In genomic region chr5:98189181-98190180, GRCm38 (mm10) we compare ENCODE assay signal across 8 mouse cellular contexts. TPM values are rescaled to one million over a fixed set of nuclear protein-coding genes. Genes with fewer than 3 reads are reported as not detected.
A peak's percentile ranks its signal among the peaks of the same experiment; 100 is the strongest.
DNase-seq lines count a peak whose midpoint lies in the region; ATAC-seq and TF ChIP-seq lines count a peak whose summit lies in the region.

No protein-coding gene starts in this region.

- no peaks in the 10 kb centered on the region for H3K36me3 ChIP-seq in lung, postnatal 0 days (ENCODE audit: insufficient read depth, low read length)
- H3K36me3 ChIP-seq in hindbrain, postnatal 0 days (ENCODE audit: insufficient read depth, low read length) = no peaks in the 10 kb centered on the region
- no peaks in the 10 kb centered on the region for H3K36me3 ChIP-seq in stomach, embryonic 15.5 days

- no peak overlapping the region for H3K9ac ChIP-seq in lung, postnatal 0 days (replicated peaks; ENCODE audit: low read depth)
- H3K9ac ChIP-seq in hindbrain, postnatal 0 days (replicated peaks; ENCODE audit: low read length) = no peak overlapping the region
- no peak overlapping the region for H3K9ac ChIP-seq in stomach, embryonic 15.5 days

- H3K9me3 ChIP-seq in lung, postnatal 0 days (ENCODE audit: low read length) = no peaks in the 10 kb centered on the region
- H3K9me3 ChIP-seq in hindbrain, postnatal 0 days (ENCODE audit: low read length) = no peaks in the 10 kb centered on the region
- H3K9me3 ChIP-seq in stomach, embryonic 15.5 days = no peaks in the 10 kb centered on the region

- no peak overlapping the region for H3K27ac ChIP-seq in lung, postnatal 0 days (ENCODE audit: low read length)
- no peak overlapping the region for H3K27ac ChIP-seq in hindbrain, postnatal 0 days
- no peak overlapping the region for H3K27ac ChIP-seq in stomach, embryonic 15.5 days

- peaks cover 37% of the 10 kb centered on the region for H3K27me3 ChIP-seq in lung, postnatal 0 days (replicated peaks; ENCODE audit: insufficient read depth, low read length)
- H3K27me3 ChIP-seq in hindbrain, postnatal 0 days (ENCODE audit: insufficient read depth, low read length) = peaks cover 19% of the 10 kb centered on the region; the same call in 1 of the 2 replicates
- H3K27me3 ChIP-seq in stomach, embryonic 15.5 days (replicated peaks) = peaks cover 61% of the 10 kb centered on the region

- WGBS in lung, postnatal 0 days = 1% methylated on average over 31 of the region's 31 CpGs
- 2% methylated on average over 31 of the region's 31 CpGs for WGBS in hindbrain, postnatal 0 days
- 1% methylated on average over 31 of the region's 31 CpGs for WGBS in stomach, embryonic 15.5 days

- peak; percentile 27 for DNase-seq in embryo, embryonic 10 days (ENCODE audit: low spot score)
- no peak for DNase-seq in embryo, embryonic 9.5 days (ENCODE audit: extremely low spot score)
- peak; percentile 45 for DNase-seq in lung, postnatal 0 days (ENCODE audit: low spot score)
- no peak for DNase-seq in lung, postnatal 36 days
- peak; percentile 54 for DNase-seq in hindbrain, postnatal 0 days (ENCODE audit: low spot score)
- DNase-seq in urinary bladder, adult 2 months (ENCODE audit: low spot score) = no peak

- ATAC-seq in lung, postnatal 0 days = 0 out of 2 replicates have a peak, but pooled peaks have one; percentile 9
- no peak for ATAC-seq in hindbrain, postnatal 0 days
- ATAC-seq in stomach, embryonic 15.5 days (ENCODE audit: insufficient read depth, low FRiP score, low read depth) = no peak
- no peak for ATAC-seq in activated CD4-positive, CD25-positive, alpha-beta regulatory T cell, adult 4 months

- 0 out of 2 replicates have a peak, but pooled peaks cover 6% of the 10 kb centered on the region for H3K4me1 ChIP-seq in lung, postnatal 0 days (ENCODE audit: insufficient read depth, low read depth, low read length)
- H3K4me1 ChIP-seq in hindbrain, postnatal 0 days (ENCODE audit: insufficient read depth, low read length) = no peaks in the 10 kb centered on the region
- peaks cover 20% of the 10 kb centered on the region for H3K4me1 ChIP-seq in stomach, embryonic 15.5 days

- no peak for TF ChIP-seq CTCF in lung, postnatal 0 days (IDR thresholded peaks at IDR 0.05)
- no peak for TF ChIP-seq CTCF in hindbrain, postnatal 0 days (IDR thresholded peaks at IDR 0.05; ENCODE audit: low read depth)

- H3K4me2 ChIP-seq in lung, postnatal 0 days (replicated peaks; ENCODE audit: low read depth, low read length) = peak overlapping the region; percentile 39
- peak overlapping the region; percentile 45 for H3K4me2 ChIP-seq in hindbrain, postnatal 0 days (ENCODE audit: low read depth, low read length)
- peak overlapping the region; percentile 35; the same call in 1 of the 2 replicates for H3K4me2 ChIP-seq in stomach, embryonic 15.5 days

- H3K4me3 ChIP-seq in lung, postnatal 0 days (ENCODE audit: low read depth, low read length) = peak overlapping the region; percentile 5; the same call in 1 of the 2 replicates
- H3K4me3 ChIP-seq in hindbrain, postnatal 0 days (ENCODE audit: low read length) = 0 out of 2 replicates have a peak overlapping the region, but pooled peaks have one; percentile 13
- H3K4me3 ChIP-seq in stomach, embryonic 15.5 days (replicated peaks) = no peak overlapping the region

- TF ChIP-seq EP300 in lung, postnatal 0 days (IDR thresholded peaks at IDR 0.05) = no peak

RNA-seq across cellular contexts. Expression of gene Prdm8, which starts 22.5 kb away (rescaled TPM):
- 0.99 and 2.3 TPM in 2 replicates for polyA plus RNA-seq in lung, postnatal 0 days (2015; fragmentation: Nextera tagmentation; extraction: Ambion mirVana)
- 38.0 and 38.6 TPM in 2 replicates for total RNA-seq in hindbrain, postnatal 0 days (2014; rRNA removed)
- 2.7 and 3.1 TPM in 2 replicates for polyA plus RNA-seq in hindbrain, postnatal 0 days (2015; fragmentation: Nextera tagmentation; extraction: Ambion mirVana)
- polyA plus RNA-seq in stomach, embryonic 15.5 days (2015; fragmentation: Nextera tagmentation; extraction: Ambion mirVana) = 0.10 TPM in 2 replicates
- polyA plus RNA-seq in urinary bladder, adult 2 months (2012; rRNA removed) = 0.04 TPM in 2 replicates
- not detected for polyA plus RNA-seq in activated CD4-positive, CD25-positive, alpha-beta regulatory T cell, adult 4 months (2017; shearing (Covaris generic))

Comparison
In these comparisons a context has a peak if more than half of its experiments do, and no peak if none do; other contexts are left out.
1. DNase-seq: peak in embryo, embryonic 10 days (single experiment), lung, postnatal 0 days (single experiment) and hindbrain, postnatal 0 days (single experiment); none in embryo, embryonic 9.5 days (single experiment), lung, postnatal 36 days (single experiment) and urinary bladder, adult 2 months (single experiment).
2. Peak in every context shown above with its lines, with median percentiles within 50 percentile points of each other: H3K4me2 ChIP-seq.